Mouse (Mus musculus): ENCODE results near the gene Cand2.

DNA sequence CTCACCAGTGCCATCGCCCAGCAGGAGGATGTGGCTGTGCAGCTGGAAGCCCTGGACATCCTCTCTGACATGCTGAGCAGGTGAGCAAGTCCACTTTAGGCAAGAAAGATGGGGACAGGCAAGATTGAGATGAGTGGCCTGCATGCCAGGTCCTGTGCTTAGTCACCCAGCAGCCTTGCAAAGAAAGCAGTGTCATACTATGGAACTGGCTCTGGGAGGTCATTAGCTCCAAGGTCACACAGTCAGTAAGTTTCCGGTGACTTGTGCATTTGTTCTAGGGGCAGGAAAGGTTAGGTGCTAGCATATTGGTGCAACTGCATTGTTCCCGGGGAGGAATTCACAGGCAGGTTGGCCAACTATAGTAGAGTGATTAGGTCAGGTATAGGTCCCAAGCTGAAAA lies 8.4 kb downstream of the Cand2 start:
- TF ChIP-seq CTCF (IDR thresholded peaks at IDR 0.05; ENCODE audit: insufficient read depth, low read length) (no peak), POLR2A (IDR thresholded peaks at IDR 0.05; ENCODE audit: borderline replicate concordance, extremely low read depth, low read depth, low read length) (no peak)

Data from lung, adult 2 months (tissue).